Mouse (Mus musculus) naive thymus-derived CD4-positive, alpha-beta T cell, adult 5 months (primary cell): Measurements from ENCODE around the gene Col4a3. TPM values are rescaled to one million over a fixed set of nuclear protein-coding genes. Genes with fewer than 3 reads are reported as not detected.

Experiments used
- polyA plus RNA-seq: library from polyadenylated mRNA; unstranded; fragments of 100-300 nt; shearing (Covaris generic); gene quantifications from one replicate; pipeline ENCODE4 v1.2.1, GENCODE M21; 2017

Col4a3 gene
- 0.16 TPM for polyA plus RNA-seq

DNA sequence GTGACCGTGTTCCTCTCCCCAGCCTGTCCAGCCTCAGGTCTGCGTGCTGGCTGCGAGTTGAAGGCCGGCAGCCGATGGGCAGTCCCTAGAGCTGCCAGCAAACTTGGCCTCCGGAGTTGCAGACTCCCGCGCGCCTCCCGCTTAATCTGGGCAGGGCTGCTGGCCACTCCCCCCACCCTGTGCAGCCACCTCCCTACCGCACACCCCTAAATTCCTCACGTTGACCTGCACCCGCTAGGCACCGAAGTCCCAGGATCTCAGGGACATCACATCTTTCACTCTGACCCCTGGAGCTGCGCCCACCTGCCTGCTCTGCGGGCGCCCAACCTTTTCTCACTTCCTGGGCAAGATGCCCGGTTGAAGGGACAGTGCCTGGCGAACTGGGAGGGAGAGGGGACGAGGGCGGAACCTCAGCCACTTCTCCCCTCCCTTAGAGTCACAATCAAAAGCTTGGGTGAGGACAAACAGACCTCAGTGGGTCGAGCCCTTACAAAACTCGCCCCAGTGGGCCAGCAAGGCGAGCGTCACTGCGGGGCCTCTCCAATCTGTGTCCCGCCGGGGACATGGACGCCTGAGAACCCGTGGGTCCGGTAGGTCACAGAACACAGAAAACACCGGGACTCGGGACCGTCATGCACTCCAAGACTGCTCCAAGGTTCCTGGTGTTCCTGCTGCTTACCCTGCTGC is at the start of gene Col4a3, which contains the start of gene Col4a4:
Gene Col4a3 (plus strand): TSS at position 209 of the 687 bp plus-strand sequence.
Gene Col4a4 (minus strand): TSS at position 137 of the 687 bp plus-strand sequence.

GRCm38 (mm10) chr1:82724339-82725025 is 137.8 kb downstream of the Col4a3 start, which contains the start of gene Mff:
TSS of gene Mff (plus strand) at chr1:82724890.

GRCm38 (mm10) chr1:82768269-82768668 is 181.5 kb downstream of the Col4a3 start, which contains the start of gene Tm4sf20:
TSS of gene Tm4sf20 (minus strand) at chr1:82768461.

GRCm38 (mm10) chr1:82771022-82771586 is 184.4 kb downstream of the Col4a3 start, which contains the start of gene Gm47791:
TSS of gene Gm47791 (minus strand) at chr1:82771243.

Other genes starting within 250 kb of the Col4a3 start
- 0.05 TPM for gene Col4a4, start 72 bp upstream of the Col4a3 start, polyA plus RNA-seq
- gene Mff, start 138.0 kb downstream of the Col4a3 start, polyA plus RNA-seq: 185 TPM
- 0.47 TPM for gene Tm4sf20, start 181.5 kb downstream of the Col4a3 start, polyA plus RNA-seq
- not detected for gene Gm47791, start 184.3 kb downstream of the Col4a3 start, polyA plus RNA-seq